Mouse (Mus musculus): ENCODE results near the gene Chchd1. TPM values are rescaled to one million over a fixed set of nuclear protein-coding genes. Genes with fewer than 3 reads are reported as not detected.

Gene Chchd1
- 222 and 224 TPM in 2 replicates for polyA plus RNA-seq (2021; fragmentation: Nextera tagmentation)
- long read RNA-seq, experiment 1, transcript Chchd1-201 (3 exons, 616 nt): major isoform, 25 of 29 reads
- long read RNA-seq, experiment 1, partial matches to known transcripts: 0 of 29 reads
- long read RNA-seq, experiment 1, other reads (novel, unspliced or antisense): 2 of 29 reads
- long read RNA-seq, experiment 2, transcript Chchd1-203 (2 exons, 557 nt): minor isoform, 9 of 132 reads
- long read RNA-seq, experiment 2, transcript Chchd1-201 (3 exons, 616 nt): major isoform, 118 of 132 reads
- long read RNA-seq, experiment 2, partial matches to known transcripts: 2 of 132 reads
- long read RNA-seq, experiment 2, other reads (novel, unspliced or antisense): 1 of 132 reads

GRCm38 (mm10) chr14:20702741-20703381 lies at the start of gene Chchd1:
Gene Chchd1, plus strand, starts transcription at chr14:20703006.

GRCm38 (mm10) chr14:20656361-20656760 lies 46.4 kb upstream of the Chchd1 start, which contains the start of gene Myoz1:
Gene Myoz1, minus strand, starts transcription at chr14:20656540.

GRCm38 (mm10) chr14:20668154-20668810 lies 34.5 kb upstream of the Chchd1 start, which contains the start of gene Synpo2l:
Gene Synpo2l, minus strand, starts transcription at chr14:20668354.

GRCm38 (mm10) chr14:20674064-20674833 lies 28.6 kb upstream of the Chchd1 start, which contains the start of gene Sec24c:
Gene Sec24c, plus strand, starts transcription at chr14:20674308.

GRCm38 (mm10) chr14:20694884-20695760 lies 7.7 kb upstream of the Chchd1 start, which contains the start of gene Fut11:
Gene Fut11, plus strand, starts transcription at chr14:20694968.

GRCm38 (mm10) chr14:20707201-20708190 lies 4.7 kb downstream of the Chchd1 start, which contains the start of gene Zswim8:
Gene Zswim8, plus strand, starts transcription at chr14:20707552.

GRCm38 (mm10) chr14:20733952-20734774 lies 31.4 kb downstream of the Chchd1 start, which contains the start of gene Ndst2:
Gene Ndst2, minus strand, starts transcription at chr14:20734562.

Other genes starting within 250 kb of the Chchd1 start
- gene Anxa7, start 222.9 kb upstream of the Chchd1 start, polyA plus RNA-seq (2021; fragmentation: Nextera tagmentation): 42.5 and 51.7 TPM in 2 replicates
- 0.11 TPM in 1 of 2 replicates, not detected in the other for gene Mss51, start 206.1 kb upstream of the Chchd1 start, polyA plus RNA-seq (2021; fragmentation: Nextera tagmentation)
- gene Ppp3cb, start 156.4 kb upstream of the Chchd1 start, polyA plus RNA-seq (2021; fragmentation: Nextera tagmentation): 32.3 and 37.2 TPM in 2 replicates
- 12.8 and 13.5 TPM in 2 replicates for gene Usp54, start 61.9 kb upstream of the Chchd1 start, polyA plus RNA-seq (2021; fragmentation: Nextera tagmentation)
- gene Myoz1, start 46.5 kb upstream of the Chchd1 start, polyA plus RNA-seq (2021; fragmentation: Nextera tagmentation): not detected in 2 replicates
- 0.05 and 0.09 TPM in 2 replicates for gene Synpo2l, start 34.7 kb upstream of the Chchd1 start, polyA plus RNA-seq (2021; fragmentation: Nextera tagmentation)
- 62.8 and 95.0 TPM in 2 replicates for gene Sec24c, start 28.7 kb upstream of the Chchd1 start, polyA plus RNA-seq (2021; fragmentation: Nextera tagmentation)
- gene Fut11, start 8.0 kb upstream of the Chchd1 start, polyA plus RNA-seq (2021; fragmentation: Nextera tagmentation): 11.0 and 12.2 TPM in 2 replicates
- gene Zswim8, start 4.5 kb downstream of the Chchd1 start, polyA plus RNA-seq (2021; fragmentation: Nextera tagmentation): 13.0 and 14.4 TPM in 2 replicates
- 2.5 and 5.5 TPM in 2 replicates for gene Ndst2, start 31.6 kb downstream of the Chchd1 start, polyA plus RNA-seq (2021; fragmentation: Nextera tagmentation)
- 288 and 311 TPM in 2 replicates for gene Camk2g, start 91.1 kb downstream of the Chchd1 start, polyA plus RNA-seq (2021; fragmentation: Nextera tagmentation)
- 1.4 and 1.5 TPM in 2 replicates for gene Plau, start 133.7 kb downstream of the Chchd1 start, polyA plus RNA-seq (2021; fragmentation: Nextera tagmentation)
- gene Vcl, start 226.4 kb downstream of the Chchd1 start, polyA plus RNA-seq (2021; fragmentation: Nextera tagmentation): 3.2 and 4.4 TPM in 2 replicates

All from left cerebral cortex, adult 6 months (tissue).